Mouse (Mus musculus) inflammation-experienced regulatory T-cells, adult 6 months (primary cell): Measurements from ENCODE around the gene Ctdsp1. TPM values are rescaled to one million over a fixed set of nuclear protein-coding genes. Genes with fewer than 3 reads are reported as not detected.
A peak's percentile ranks its signal among the peaks of the same experiment; 100 is the strongest.
"Not testable (repeated sequence)": the region's sequence is repeated elsewhere in the genome, so short reads cannot be mapped to it uniquely, and the experiment has no call there.

Experiments used
- ATAC-seq: one replicate; pipeline ENCODE4 v1.8.0; 2017
- polyA plus RNA-seq, 3 experiments: library from polyadenylated mRNA; unstranded; fragments of 100-300 nt; shearing (Covaris generic); gene quantifications; one replicate each; pipeline ENCODE4 v1.2.1; 2017

The Ctdsp1 gene
- polyA plus RNA-seq, 3 experiments from 2014 or later = 28.8 to 39.0 (median 36.1) TPM

GRCm38 (mm10) chr1:74379058-74379504 lies 12.2 kb upstream of the Ctdsp1 start:
- ATAC-seq = no peak

GRCm38 (mm10) chr1:74380484-74380883 lies 10.8 kb upstream of the Ctdsp1 start:
- ATAC-seq = no peak

GRCm38 (mm10) chr1:74381588-74382021 lies 9.7 kb upstream of the Ctdsp1 start:
- ATAC-seq = no peak

GRCm38 (mm10) chr1:74383385-74383784 lies 7.9 kb upstream of the Ctdsp1 start:
- no peak for ATAC-seq

GRCm38 (mm10) chr1:74384525-74384924 lies 6.8 kb upstream of the Ctdsp1 start:
- no peak for ATAC-seq

GRCm38 (mm10) chr1:74385064-74385463 lies 6.2 kb upstream of the Ctdsp1 start:
- no peak for ATAC-seq

- no peak for ATAC-seq
Measured at GRCm38 (mm10) chr1:74385531-74385930, 5.8 kb upstream of the Ctdsp1 start.

- ATAC-seq = no peak
Measured at GRCm38 (mm10) chr1:74386363-74386713, 5.0 kb upstream of the Ctdsp1 start.

GRCm38 (mm10) chr1:74386714-74387385 lies 4.5 kb upstream of the Ctdsp1 start:
- ATAC-seq = peak; percentile 70

GRCm38 (mm10) chr1:74387386-74387988 lies 3.8 kb upstream of the Ctdsp1 start:
- ATAC-seq = no peak

- ATAC-seq = no peak
Measured at GRCm38 (mm10) chr1:74388398-74388920, 2.9 kb upstream of the Ctdsp1 start.

GRCm38 (mm10) chr1:74389831-74390286 lies 1.4 kb upstream of the Ctdsp1 start:
- ATAC-seq = peak; percentile 41

- ATAC-seq = no peak
Measured at GRCm38 (mm10) chr1:74390287-74390906, 912 bp upstream of the Ctdsp1 start.

GRCm38 (mm10) chr1:74391844-74392441 lies 634 bp downstream of the Ctdsp1 start:
- peak; percentile 12 for ATAC-seq

- no peak for ATAC-seq
Measured at GRCm38 (mm10) chr1:74392446-74392994, 1.2 kb downstream of the Ctdsp1 start.

- ATAC-seq = no peak
Measured at GRCm38 (mm10) chr1:74393010-74393409, 1.7 kb downstream of the Ctdsp1 start.

- no peak for ATAC-seq
Measured at GRCm38 (mm10) chr1:74393697-74394096, 2.4 kb downstream of the Ctdsp1 start.

- ATAC-seq = no peak
Measured at GRCm38 (mm10) chr1:74394311-74394710, 3.0 kb downstream of the Ctdsp1 start.

- ATAC-seq = no peak
Measured at GRCm38 (mm10) chr1:74394858-74395257, 3.5 kb downstream of the Ctdsp1 start.

- ATAC-seq = no peak
Measured at GRCm38 (mm10) chr1:74395290-74395689, 4.0 kb downstream of the Ctdsp1 start.

- not testable (repeated sequence) for ATAC-seq
Measured at GRCm38 (mm10) chr1:74396456-74397222, 5.3 kb downstream of the Ctdsp1 start.
